Mouse (Mus musculus): ENCODE data around the gene Shcbp1l. TPM values are rescaled to one million over a fixed set of nuclear protein-coding genes. Genes with fewer than 3 reads are reported as not detected.

Shcbp1l gene
- polyA plus RNA-seq (2015; fragmentation: Illumina TruSeq; extraction: RNeasy Lipid Tissue Mini Kit (QIAGEN cat#74804); ENCODE audit: low read depth, low replicate concordance), result 2.3 TPM

DNA sequence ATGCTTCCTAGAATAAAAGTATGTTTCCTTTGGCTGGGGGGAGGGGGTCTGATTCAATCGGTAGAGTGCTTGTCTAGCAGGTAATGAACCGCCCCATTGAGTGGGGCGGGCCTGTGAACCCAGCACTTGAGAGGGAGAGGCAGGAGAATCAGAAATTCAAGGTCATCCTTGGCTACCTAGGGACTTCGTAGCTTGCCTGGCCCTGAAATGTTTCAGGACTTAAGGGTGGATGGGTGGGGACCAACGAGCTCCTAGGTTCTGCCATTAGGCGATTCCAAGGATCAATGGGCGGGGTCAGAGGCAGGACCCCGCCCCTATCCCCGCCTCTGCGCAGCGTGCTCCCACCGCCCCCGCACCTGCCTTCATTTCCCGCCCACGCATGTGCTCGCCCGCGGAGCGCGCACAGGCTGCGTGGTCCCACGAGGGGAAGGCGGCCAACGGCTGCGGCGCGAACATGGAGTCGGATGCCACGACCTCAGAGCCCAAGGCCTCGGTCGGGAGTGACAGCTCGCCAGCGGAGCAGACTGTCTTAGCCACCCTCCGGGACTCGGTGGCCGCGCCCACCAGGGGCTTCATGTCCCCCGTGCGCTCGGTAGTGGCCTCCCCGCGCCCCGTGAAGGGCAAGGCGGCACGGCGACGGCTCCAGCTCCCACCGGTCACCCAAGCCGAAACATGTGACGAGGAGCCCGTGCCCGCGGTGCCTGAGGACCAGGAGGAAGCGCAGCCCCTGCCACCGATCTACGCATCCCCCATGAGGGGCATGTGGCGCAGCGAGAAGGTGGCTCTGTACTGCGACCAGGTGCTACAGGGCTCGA lies at the start of gene Shcbp1l:
Gene Shcbp1l (plus strand): TSS at position 393 of the 815 bp plus-strand sequence.

GRCm38 (mm10) chr1:153487500-153487879 lies 62.5 kb downstream of the Shcbp1l start, which contains the start of gene Dhx9:
TSS of gene Dhx9 (minus strand) at chr1:153487660.

Other genes with a start within 250 kb of the Shcbp1l start
- gene Lamc2, start 238.7 kb upstream of the Shcbp1l start, polyA plus RNA-seq (2015; fragmentation: Illumina TruSeq; extraction: RNeasy Lipid Tissue Mini Kit (QIAGEN cat#74804); ENCODE audit: low read depth, low replicate concordance), result 8.1 TPM
- 12.5 TPM for gene Lamc1, start 92.4 kb upstream of the Shcbp1l start, polyA plus RNA-seq (2015; fragmentation: Illumina TruSeq; extraction: RNeasy Lipid Tissue Mini Kit (QIAGEN cat#74804); ENCODE audit: low read depth, low replicate concordance)
- 61.9 TPM for gene Dhx9, start 62.5 kb downstream of the Shcbp1l start, polyA plus RNA-seq (2015; fragmentation: Illumina TruSeq; extraction: RNeasy Lipid Tissue Mini Kit (QIAGEN cat#74804); ENCODE audit: low read depth, low replicate concordance)
- gene Npl, start 124.9 kb downstream of the Shcbp1l start, polyA plus RNA-seq (2015; fragmentation: Illumina TruSeq; extraction: RNeasy Lipid Tissue Mini Kit (QIAGEN cat#74804); ENCODE audit: low read depth, low replicate concordance), result 7.9 TPM
- 64.5 TPM for gene Rgs8, start 227.9 kb downstream of the Shcbp1l start, polyA plus RNA-seq (2015; fragmentation: Illumina TruSeq; extraction: RNeasy Lipid Tissue Mini Kit (QIAGEN cat#74804); ENCODE audit: low read depth, low replicate concordance)